Mouse (Mus musculus) CH12.LX (cell line): Measurements from ENCODE around the gene Gm49416. TPM values are rescaled to one million over a fixed set of nuclear protein-coding genes. Genes with fewer than 3 reads are reported as not detected.

Experiments used
- DNase-seq: peaks from one replicate; pipeline ENCODE4 v3.0.0-alpha.2; 2013; ENCODE audit errors: extremely low read depth
- H3K27ac ChIP-seq: 2 replicates; pipeline ENCODE4 v1.5.1; 2012; ENCODE audit warnings: low read depth, mild to moderate bottlenecking, control low read depth, moderate library complexity; ENCODE audit not compliant: insufficient read depth
- H3K27me3 ChIP-seq: replicated peaks from 2 replicates; pipeline ENCODE3; 2012; ENCODE audit warnings: inconsistent platforms
- H3K36me3 ChIP-seq, 2 experiments: replicated peaks in 1 of 2; 2 replicates each; pipeline versions ENCODE3 to v1.6.1; 2012; ENCODE audit warnings: inconsistent platforms in 1 of 2, low read length in 1 of 2, mild to moderate bottlenecking in 1 of 2, mixed read lengths in 1 of 2, moderate library complexity in 1 of 2; ENCODE audit not compliant: control insufficient read depth in 1 of 2, insufficient read depth in 1 of 2
- H3K4me1 ChIP-seq, 2 experiments: 2 replicates each; pipeline ENCODE4 v1.6.1; 2012; ENCODE audit warnings: inconsistent platforms in 1 of 2, moderate library complexity in 1 of 2; ENCODE audit not compliant: insufficient read depth in 2 of 2, control insufficient read depth in 1 of 2
- H3K4me2 ChIP-seq: 2 replicates; pipeline ENCODE4 v1.6.1; 2012; ENCODE audit warnings: low read depth, mild to moderate bottlenecking, control low read depth; ENCODE audit not compliant: poor library complexity, insufficient read depth, severe bottlenecking
- H3K4me3 ChIP-seq, 3 experiments: fragments of 150-350 bp in 1 of 3; sonication (generic) in 1 of 3; replicated peaks in 1 of 3; 2 replicates each; pipeline versions ENCODE3 to v1.5.1; 2011 to 2012; ENCODE audit warnings: low read depth in 2 of 3, low read length in 2 of 3, mild to moderate bottlenecking in 2 of 3, moderate library complexity in 2 of 3, control low read depth in 1 of 3, improper control_type of control experiment in 1 of 3, inconsistent platforms in 1 of 3, mixed read lengths in 1 of 3; ENCODE audit not compliant: poor library complexity in 1 of 3
- H3K79me2 ChIP-seq: replicated peaks from 2 replicates; pipeline ENCODE4 v1.6.1; 2012; ENCODE audit warnings: mild to moderate bottlenecking, moderate library complexity; ENCODE audit not compliant: control insufficient read depth, poor library complexity, insufficient read depth, severe bottlenecking; ENCODE audit errors: extremely low read depth
- H3K9ac ChIP-seq: 2 replicates; pipeline ENCODE4 v1.6.1; 2012; ENCODE audit warnings: low read depth, mild to moderate bottlenecking, control low read depth, moderate library complexity; ENCODE audit not compliant: insufficient read depth
- H3K9me3 ChIP-seq: replicated peaks from 2 replicates; pipeline ENCODE3; 2012; ENCODE audit warnings: low read length, inconsistent platforms, mixed read lengths
- BHLHE40 ChIP-seq: IDR thresholded peaks from 2 replicates; pipeline ENCODE4 v1.6.1; 2011; ENCODE audit warnings: mild to moderate bottlenecking, low read depth, low read length, improper control_type of control experiment
- CHD2 ChIP-seq: IDR thresholded peaks from 2 replicates; pipeline ENCODE4 v1.6.1; 2011; ENCODE audit warnings: low read length, improper control_type of control experiment
- CTCF ChIP-seq, 2 experiments: IDR thresholded peaks in 1 of 2; conservative IDR thresholded peaks in 1 of 2; 2 replicates each; pipeline ENCODE4 v1.5.1; 2011 to 2012; ENCODE audit warnings: low read depth in 2 of 2, low read length in 2 of 2, improper control_type of control experiment in 1 of 2, inconsistent platforms in 1 of 2, mild to moderate bottlenecking in 1 of 2, moderate library complexity in 1 of 2
- E2F4 ChIP-seq: IDR thresholded peaks from 2 replicates; pipeline ENCODE4 v1.6.1; 2011; ENCODE audit warnings: low read depth, low read length, improper control_type of control experiment; ENCODE audit not compliant: insufficient replicate concordance
- EP300 ChIP-seq: IDR thresholded peaks from 2 replicates; pipeline ENCODE4 v1.6.1; 2011; ENCODE audit warnings: low read length, improper control_type of control experiment
- ETS1 ChIP-seq: conservative IDR thresholded peaks from 2 replicates; pipeline ENCODE4 v1.6.1; 2012; ENCODE audit warnings: low read depth, mild to moderate bottlenecking, inconsistent platforms, low read length, improper control_type of control experiment, moderate library complexity
- HCFC1 ChIP-seq: IDR thresholded peaks from 2 replicates; pipeline ENCODE4 v1.6.1; 2012; ENCODE audit warnings: low read depth, mild to moderate bottlenecking, inconsistent platforms, low read length, improper control_type of control experiment
- JUN ChIP-seq: IDR thresholded peaks from 2 replicates; pipeline ENCODE4 v1.6.1; 2011; ENCODE audit warnings: low read depth, mild to moderate bottlenecking, low read length, improper control_type of control experiment, moderate library complexity; ENCODE audit not compliant: insufficient read depth
- JUND ChIP-seq: conservative IDR thresholded peaks from 2 replicates; pipeline ENCODE4 v1.6.1; 2011; ENCODE audit warnings: low read depth, low read length, improper control_type of control experiment
- KAT2A ChIP-seq: IDR thresholded peaks from 2 replicates; pipeline ENCODE4 v1.6.1; 2012; ENCODE audit warnings: low read length, improper control_type of control experiment, inconsistent platforms; ENCODE audit not compliant: insufficient replicate concordance
- MAFK ChIP-seq: IDR thresholded peaks from 2 replicates; pipeline ENCODE4 v1.6.1; 2011; ENCODE audit warnings: low read length, improper control_type of control experiment; ENCODE audit not compliant: insufficient replicate concordance
- MAZ ChIP-seq: IDR thresholded peaks from 2 replicates; pipeline ENCODE4 v1.6.1; 2012; ENCODE audit warnings: low read depth, mild to moderate bottlenecking, inconsistent platforms, low read length, improper control_type of control experiment, moderate library complexity
- MEF2A ChIP-seq: IDR thresholded peaks from 2 replicates; pipeline ENCODE4 v1.6.1; 2014; ENCODE audit warnings: low read depth, mild to moderate bottlenecking, inconsistent platforms, low read length, improper control_type of control experiment, borderline replicate concordance
- NELFE ChIP-seq: IDR thresholded peaks from 2 replicates; pipeline ENCODE4 v1.6.1; 2011; ENCODE audit warnings: low read depth, low read length, improper control_type of control experiment
- NRF1 ChIP-seq: IDR thresholded peaks from 2 replicates; pipeline ENCODE4 v1.6.1; 2014; ENCODE audit warnings: low read depth, mild to moderate bottlenecking, inconsistent platforms, low read length, improper control_type of control experiment, moderate library complexity
- PAX5 ChIP-seq: IDR thresholded peaks from 2 replicates; pipeline ENCODE4 v1.6.1; 2012; ENCODE audit warnings: low read length, inconsistent platforms, mixed read lengths
- POLR2A ChIP-seq: IDR thresholded peaks from 2 replicates; pipeline ENCODE4 v1.6.1; 2011; ENCODE audit warnings: low read depth, mild to moderate bottlenecking, improper control_type of control experiment, low read length
- RAD21 ChIP-seq: IDR thresholded peaks from 2 replicates; pipeline ENCODE4 v1.6.1; 2011; ENCODE audit warnings: low read depth, mild to moderate bottlenecking, low read length, improper control_type of control experiment, moderate library complexity
- RCOR1 ChIP-seq: conservative IDR thresholded peaks from 2 replicates; pipeline ENCODE4 v1.6.1; 2012; ENCODE audit warnings: low read depth, mild to moderate bottlenecking, inconsistent platforms, low read length, improper control_type of control experiment
- SIN3A ChIP-seq: IDR thresholded peaks from 2 replicates; pipeline ENCODE4 v1.6.1; 2012; ENCODE audit warnings: low read length, improper control_type of control experiment, inconsistent platforms
- TBP ChIP-seq: conservative IDR thresholded peaks from 2 replicates; pipeline ENCODE4 v1.6.1; 2011; ENCODE audit warnings: low read depth, low read length, improper control_type of control experiment
- TCF12 ChIP-seq: IDR thresholded peaks from 2 replicates; pipeline ENCODE4 v1.6.1; 2014; ENCODE audit warnings: low read depth, mild to moderate bottlenecking, inconsistent platforms, low read length, improper control_type of control experiment
- ZC3H11A ChIP-seq: IDR thresholded peaks from 2 replicates; pipeline ENCODE4 v1.6.1; 2012; ENCODE audit warnings: low read depth, mild to moderate bottlenecking, inconsistent platforms, low read length, improper control_type of control experiment
- ZKSCAN1 ChIP-seq: IDR thresholded peaks from 2 replicates; pipeline ENCODE4 v1.6.1; 2012; ENCODE audit warnings: low read depth, inconsistent platforms, low read length, improper control_type of control experiment, borderline replicate concordance
- ZMIZ1 ChIP-seq: IDR thresholded peaks from 2 replicates; pipeline ENCODE4 v1.6.1; 2012; ENCODE audit warnings: low read depth, mild to moderate bottlenecking, inconsistent platforms, low read length, improper control_type of control experiment
- ZNF384 ChIP-seq: IDR thresholded peaks from 2 replicates; pipeline ENCODE4 v1.6.1; 2012; ENCODE audit warnings: low read depth, low read length, improper control_type of control experiment, inconsistent platforms
- dilution Hi-C: fragments of 300-500 bp; cut with MboI; formaldehyde crosslinking; loops from 2 replicates; pipeline ENCODE4 v1.14.3; 2020; ENCODE audit warnings: low sequenced_read_pairs; ENCODE audit not compliant: extremely low pct_unique_long_range_greater_than_20kb, extremely low pct_ligation_motif_present
- in situ Hi-C: fragments of 300-500 bp; cut with MboI; formaldehyde crosslinking; loops from 3 replicates; pipeline ENCODE4 v1.14.3; 2019; ENCODE audit warnings: low sequenced_read_pairs, low pct_ligation_motif_present, low pct_unique_long_range_greater_than_20kb, mixed read lengths
- polyA plus RNA-seq: library from polyadenylated mRNA; unstranded; fragments of >175 nt; gene quantifications from 2 replicates; pipeline ENCODE4 v1.2.1, GENCODE M21; 2012; ENCODE audit warnings: low read depth; ENCODE audit not compliant: insufficient read length
- total RNA-seq, 2 experiments: library from RNA; depleted of rRNA; stranded (reverse); fragments of 300-350 nt in 1 of 2; fragments of >200 nt in 1 of 2; gene quantifications; 2 replicates each; pipeline ENCODE4 v1.2.3; 2012 to 2014

Gm49416 gene
- total and polyA plus RNA-seq, 3 experiments: 11.1 TPM; not detected in 2

DNA sequence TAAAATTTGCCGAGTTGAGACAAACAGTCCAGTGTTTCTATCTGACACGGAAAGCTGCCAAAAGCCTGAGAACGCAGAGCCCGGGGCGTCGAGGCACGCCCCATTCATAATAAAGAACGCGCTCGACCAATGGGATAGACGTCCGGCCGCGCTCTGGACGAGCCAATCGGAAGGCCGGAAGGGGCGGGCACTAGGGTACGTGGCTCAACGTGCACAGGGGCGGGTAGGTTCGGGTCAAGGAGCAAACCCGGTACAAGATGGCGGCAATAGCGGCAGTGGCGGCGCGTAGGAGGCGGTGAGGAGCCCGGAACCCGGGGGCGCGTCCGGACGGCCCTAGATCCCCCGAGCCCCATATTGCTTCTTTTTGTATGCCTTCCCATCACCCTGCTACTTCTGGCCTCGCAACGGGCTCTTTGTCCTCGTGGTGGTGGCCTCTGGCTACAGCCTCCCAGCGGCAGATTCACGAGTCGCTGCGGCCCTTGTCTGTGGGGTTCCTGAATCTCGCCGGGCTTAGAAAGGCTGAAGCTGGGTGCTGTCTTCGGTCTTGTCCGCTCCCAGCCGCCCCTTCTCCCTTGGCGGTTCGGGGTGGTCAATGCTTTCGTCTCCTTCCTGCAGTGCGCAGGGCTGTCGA lies 9.3 kb downstream of the Gm49416 start, which contains the start of gene Ganab (continued):
- TF ChIP-seq JUND (no peak), CHD2 (peak; percentile 60), NELFE (peak; percentile 77), JUN (no peak), RCOR1 (no peak), HCFC1 (peak; percentile 84), POLR2A (peak; percentile 88), ZC3H11A (no peak), ZNF384 (no peak), CTCF (conservative IDR thresholded peaks at IDR 0.05 in 1 of 2, IDR thresholded peaks at IDR 0.05 in 1 of 2; ENCODE audit: low read depth in 2 of 2, low read length in 2 of 2) (no peak), TCF12 (peak; percentile 93), ETS1 (0 out of 2 replicates have a peak, but pooled peaks have one; percentile 22), ZMIZ1 (peak; percentile 85; the same call in 1 of the 2 replicates), ZKSCAN1 (no peak), MAZ (0 out of 2 replicates have a peak, but pooled peaks have one; percentile 40), KAT2A (peak; percentile 76; the same call in 1 of the 2 replicates), EP300 (no peak), E2F4 (peak; percentile 74; the same call in 1 of the 2 replicates), NRF1 (peak; percentile 62)

DNA sequence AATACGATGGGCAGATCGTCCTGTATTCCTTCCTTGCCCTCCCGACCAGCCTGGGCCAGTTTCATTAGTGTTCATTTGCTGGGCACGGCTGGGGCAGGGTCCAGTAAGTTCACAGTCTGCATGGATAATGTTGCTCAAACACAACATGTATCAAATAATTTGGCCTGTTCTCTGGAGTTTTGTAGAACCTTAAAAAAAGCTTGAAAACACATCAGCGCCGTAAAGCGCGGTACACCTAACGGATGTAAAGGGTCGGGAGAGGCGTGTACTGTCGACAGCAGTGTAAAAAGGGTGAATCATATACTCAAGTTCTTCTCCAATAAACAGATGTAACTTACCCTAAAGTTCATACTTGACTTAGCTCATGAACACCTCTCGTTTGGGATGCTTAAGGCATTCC lies 9.8 kb downstream of the Gm49416 start:
- TF ChIP-seq BHLHE40: no peak
- TF ChIP-seq SIN3A: no peak
- no peak for TF ChIP-seq JUN
- no peak for TF ChIP-seq ETS1
- no peak for TF ChIP-seq PAX5
- TF ChIP-seq ZNF384: no peak
- no peak for TF ChIP-seq RAD21
- TF ChIP-seq TBP: no peak
- no peak for TF ChIP-seq MAFK
- no peak for TF ChIP-seq MEF2A
- no peak for TF ChIP-seq NELFE
- TF ChIP-seq, all 38 proteins: peak for 0
- H3K4me1 ChIP-seq: peaks cover 32 to 71% of the 10 kb centered on the region in 2 experiments

More for the DNA sequence above, 9.8 kb downstream of the Gm49416 start:
- Histone ChIP-seq H3K36me3 (peaks cover 30 to 48% of the 10 kb centered on the region in 2 experiments), H3K9me3 (no peaks in the 10 kb centered on the region), H3K9ac (peak overlapping the region; percentile 85), H3K27ac (peak overlapping the region; percentile 29), H3K4me3 (peak overlapping the region; percentile 82 to 99 (median 99)), H3K27me3 (no peaks in the 10 kb centered on the region), H3K4me2 (peak overlapping the region; percentile 96; the same call in 1 of the 2 replicates), H3K79me2 (peaks cover 74% of the 10 kb centered on the region)
- in situ Hi-C loops: loop anchor here (5.0 kb wide), 1 partner anchor 39 kb away; no protein-coding TSS in a partner anchor
- dilution Hi-C loops: no loop called here
- DNase-seq: peak; percentile 29
